Mouse (Mus musculus) cortical plate, adult 2 months (tissue): ENCODE measurements at regions not wholly inside any gene's neighbourhood (a gene's known extent, or its start where the extent isn't known, plus 50 kb on each side); places are given as distances from the start of the nearest gene placed in this dataset.

Source experiments
- CTCF ChIP-seq: fragments of 200-500 bp; IDR thresholded peaks from 2 replicates; pipeline ENCODE4 v1.5.1; 2011; ENCODE audit warnings: mild to moderate bottlenecking, control low read depth, low read length; ENCODE audit not compliant: insufficient read depth; ENCODE audit errors: extremely low read depth
- POLR2A ChIP-seq: fragments of 200-500 bp; IDR thresholded peaks from 2 replicates; pipeline ENCODE4 v1.6.1; 2011; ENCODE audit warnings: mild to moderate bottlenecking, low read length, control low read depth; ENCODE audit not compliant: insufficient read depth; ENCODE audit errors: extremely low read depth

DNA sequence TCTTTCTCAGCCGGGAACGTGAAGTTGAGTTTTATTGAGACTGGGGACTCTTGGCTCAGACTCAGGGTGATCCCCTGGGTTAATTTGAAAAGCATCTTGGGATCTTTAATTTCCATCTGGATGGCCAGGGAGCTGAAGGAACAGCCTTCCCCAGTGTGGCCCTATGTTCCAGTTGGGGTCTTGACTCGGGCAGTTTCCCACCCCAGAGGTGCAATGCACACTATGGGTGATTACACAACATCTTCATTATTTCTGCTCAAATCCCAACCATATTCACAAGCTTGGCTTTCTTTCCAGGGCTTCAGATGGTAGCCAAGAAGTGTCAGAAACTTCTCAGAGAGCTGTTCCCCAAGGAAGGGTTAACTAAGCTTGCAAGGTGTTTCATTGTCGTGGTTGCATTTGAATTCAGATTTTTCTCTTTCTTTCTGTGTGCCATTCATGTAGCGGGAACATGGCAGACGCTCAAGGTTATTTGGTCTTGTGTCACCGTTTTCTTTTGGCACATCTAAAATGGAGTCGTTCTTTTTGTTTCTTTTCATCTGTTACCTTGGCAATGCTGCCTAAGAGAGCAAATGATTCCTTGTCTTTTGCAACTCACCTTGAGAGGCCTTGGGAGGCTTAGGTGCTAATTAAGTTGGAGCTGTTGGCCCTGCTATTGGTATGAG, 179.5 kb downstream of the Fam169b start:
- TF ChIP-seq CTCF (no peak), POLR2A (no peak)
